Mouse (Mus musculus): ENCODE results near the gene Serpinb1c. TPM values are rescaled to one million over a fixed set of nuclear protein-coding genes. Genes with fewer than 3 reads are reported as not detected.
"Not testable (repeated sequence)": the region's sequence is repeated elsewhere in the genome, so short reads cannot be mapped to it uniquely, and the experiment has no call there.

Serpinb1c gene
- polyA plus RNA-seq, 1 experiment from 2014 or later, result not detected

GRCm38 (mm10) chr13:32867030-32867429, 31.0 kb downstream of the Serpinb1c start:
- ATAC-seq (replicated peaks; ENCODE audit: low FRiP score, low read depth), result no peak
- H3K36me3 ChIP-seq (ENCODE audit: insufficient read depth, low read length), result no peaks in the 10 kb centered on the region
- no peak overlapping the region for H3K27ac ChIP-seq
- 53% methylated on average over 2 of the region's 2 CpGs for WGBS
- no peaks in the 10 kb centered on the region for H3K27me3 ChIP-seq (ENCODE audit: insufficient read depth, low read length)
- no peak overlapping the region for H3K4me3 ChIP-seq (replicated peaks; ENCODE audit: low read depth, low read length)
- no peak overlapping the region for H3K9ac ChIP-seq (ENCODE audit: low read depth, low read length)
- H3K4me1 ChIP-seq (replicated peaks; ENCODE audit: insufficient read depth, low read length), result no peaks in the 10 kb centered on the region
- no peak for TF ChIP-seq CTCF (IDR thresholded peaks at IDR 0.05; ENCODE audit: low read depth)
- no peak overlapping the region for H3K4me2 ChIP-seq (ENCODE audit: low read length)
- DNase-seq (ENCODE audit: low spot score), result no peak
- no peaks in the 10 kb centered on the region for H3K9me3 ChIP-seq (replicated peaks; ENCODE audit: low read length)

- ATAC-seq (replicated peaks; ENCODE audit: low FRiP score, low read depth), result 0 out of 2 replicates have a peak, but pooled peaks have one; percentile 49
These were observed 31.5 kb downstream of the Serpinb1c start for GRCm38 (mm10) chr13:32866484-32866883.

GRCm38 (mm10) chr13:32865591-32865990, 32.4 kb downstream of the Serpinb1c start:
- no peak for ATAC-seq (replicated peaks; ENCODE audit: low FRiP score, low read depth)
- Histone ChIP-seq H3K9ac (ENCODE audit: low read depth, low read length) (no peak overlapping the region), H3K4me1 (replicated peaks; ENCODE audit: insufficient read depth, low read length) (no peaks in the 10 kb centered on the region), H3K9me3 (replicated peaks; ENCODE audit: low read length) (no peaks in the 10 kb centered on the region), H3K27me3 (ENCODE audit: insufficient read depth, low read length) (no peaks in the 10 kb centered on the region), H3K4me3 (replicated peaks; ENCODE audit: low read depth, low read length) (no peak overlapping the region), H3K4me2 (ENCODE audit: low read length) (no peak overlapping the region), H3K27ac (no peak overlapping the region), H3K36me3 (ENCODE audit: insufficient read depth, low read length) (no peaks in the 10 kb centered on the region)
- no peak for DNase-seq (ENCODE audit: low spot score)
- WGBS, result 65% methylated on average over 2 of the region's 2 CpGs
- TF ChIP-seq CTCF (IDR thresholded peaks at IDR 0.05; ENCODE audit: low read depth), result peak; percentile 38; the same call in 1 of the 2 replicates

More at GRCm38 (mm10) chr13:32866484-32866883, 31.5 kb downstream of the Serpinb1c start:
- Histone ChIP-seq H3K9me3 (replicated peaks; ENCODE audit: low read length) (no peaks in the 10 kb centered on the region), H3K36me3 (ENCODE audit: insufficient read depth, low read length) (no peaks in the 10 kb centered on the region), H3K4me2 (ENCODE audit: low read length) (no peak overlapping the region), H3K9ac (ENCODE audit: low read depth, low read length) (no peak overlapping the region), H3K4me3 (replicated peaks; ENCODE audit: low read depth, low read length) (no peak overlapping the region), H3K27me3 (ENCODE audit: insufficient read depth, low read length) (no peaks in the 10 kb centered on the region), H3K4me1 (replicated peaks; ENCODE audit: insufficient read depth, low read length) (no peaks in the 10 kb centered on the region), H3K27ac (no peak overlapping the region)
- TF ChIP-seq CTCF (IDR thresholded peaks at IDR 0.05; ENCODE audit: low read depth), result peak; percentile 92
- 7% methylated on average over 9 of the region's 9 CpGs for WGBS
- DNase-seq (ENCODE audit: low spot score), result peak; percentile 85

- not testable (repeated sequence) for DNase-seq (ENCODE audit: low spot score); ATAC-seq (replicated peaks; ENCODE audit: low FRiP score, low read depth); H3K27ac ChIP-seq; H3K4me2 ChIP-seq (ENCODE audit: low read length); H3K9ac ChIP-seq (ENCODE audit: low read depth, low read length); H3K4me1 ChIP-seq (replicated peaks; ENCODE audit: insufficient read depth, low read length); H3K27me3 ChIP-seq (ENCODE audit: insufficient read depth, low read length); H3K36me3 ChIP-seq (ENCODE audit: insufficient read depth, low read length); H3K9me3 ChIP-seq (replicated peaks; ENCODE audit: low read length); H3K4me3 ChIP-seq (replicated peaks; ENCODE audit: low read depth, low read length)
- 90% methylated on average over 2 of the region's 3 CpGs for whole genome bisulfite sequencing
These were observed 33.5 kb downstream of the Serpinb1c start for GRCm38 (mm10) chr13:32864529-32864928.

GRCm38 (mm10) chr13:32863456-32863855, 34.6 kb downstream of the Serpinb1c start:
- DNase-seq (ENCODE audit: low spot score) (no peak), ATAC-seq (replicated peaks; ENCODE audit: low FRiP score, low read depth) (no peak)
- no peak for TF ChIP-seq CTCF (IDR thresholded peaks at IDR 0.05; ENCODE audit: low read depth)

GRCm38 (mm10) chr13:32860821-32861220, 37.2 kb downstream of the Serpinb1c start:
- Histone ChIP-seq H3K36me3 (ENCODE audit: insufficient read depth, low read length) (no peaks in the 10 kb centered on the region), H3K4me2 (ENCODE audit: low read length) (no peak overlapping the region), H3K4me3 (replicated peaks; ENCODE audit: low read depth, low read length) (no peak overlapping the region), H3K27ac (no peak overlapping the region), H3K9ac (ENCODE audit: low read depth, low read length) (no peak overlapping the region), H3K27me3 (ENCODE audit: insufficient read depth, low read length) (no peaks in the 10 kb centered on the region), H3K4me1 (replicated peaks; ENCODE audit: insufficient read depth, low read length) (no peaks in the 10 kb centered on the region), H3K9me3 (replicated peaks; ENCODE audit: low read length) (no peaks in the 10 kb centered on the region)
- ATAC-seq (replicated peaks; ENCODE audit: low FRiP score, low read depth) (no peak), DNase-seq (ENCODE audit: low spot score) (no peak)
- TF ChIP-seq CTCF (IDR thresholded peaks at IDR 0.05; ENCODE audit: low read depth), result no peak
- 79% methylated on average over 3 of the region's 3 CpGs for WGBS

More at GRCm38 (mm10) chr13:32863456-32863855, 34.6 kb downstream of the Serpinb1c start:
- no peaks in the 10 kb centered on the region for H3K27me3 ChIP-seq (ENCODE audit: insufficient read depth, low read length)
- H3K4me2 ChIP-seq (ENCODE audit: low read length), result no peak overlapping the region
- no peak overlapping the region for H3K9ac ChIP-seq (ENCODE audit: low read depth, low read length)
- no peaks in the 10 kb centered on the region for H3K36me3 ChIP-seq (ENCODE audit: insufficient read depth, low read length)
- H3K4me3 ChIP-seq (replicated peaks; ENCODE audit: low read depth, low read length), result no peak overlapping the region
- H3K9me3 ChIP-seq (replicated peaks; ENCODE audit: low read length), result no peaks in the 10 kb centered on the region
- H3K4me1 ChIP-seq (replicated peaks; ENCODE audit: insufficient read depth, low read length), result no peaks in the 10 kb centered on the region
- no peak overlapping the region for H3K27ac ChIP-seq

GRCm38 (mm10) chr13:32853073-32853472, 44.9 kb downstream of the Serpinb1c start:
- WGBS, result 59% methylated on average over 2 of the region's 2 CpGs
- H3K27ac ChIP-seq, result no peak overlapping the region
- H3K27me3 ChIP-seq (ENCODE audit: insufficient read depth, low read length), result no peaks in the 10 kb centered on the region
- H3K4me1 ChIP-seq (replicated peaks; ENCODE audit: insufficient read depth, low read length), result peaks cover 10% of the 10 kb centered on the region; the same call in 1 of the 2 replicates
- no peaks in the 10 kb centered on the region for H3K9me3 ChIP-seq (replicated peaks; ENCODE audit: low read length)
- DNase-seq (ENCODE audit: low spot score) (no peak), ATAC-seq (replicated peaks; ENCODE audit: low FRiP score, low read depth) (no peak)
- H3K9ac ChIP-seq (ENCODE audit: low read depth, low read length), result no peak overlapping the region
- TF ChIP-seq CTCF (IDR thresholded peaks at IDR 0.05; ENCODE audit: low read depth), result no peak
- no peaks in the 10 kb centered on the region for H3K36me3 ChIP-seq (ENCODE audit: insufficient read depth, low read length)
- no peak overlapping the region for H3K4me2 ChIP-seq (ENCODE audit: low read length)
- H3K4me3 ChIP-seq (replicated peaks; ENCODE audit: low read depth, low read length), result no peak overlapping the region
